Mouse (Mus musculus): ENCODE data around the gene Dll4.

DNA sequence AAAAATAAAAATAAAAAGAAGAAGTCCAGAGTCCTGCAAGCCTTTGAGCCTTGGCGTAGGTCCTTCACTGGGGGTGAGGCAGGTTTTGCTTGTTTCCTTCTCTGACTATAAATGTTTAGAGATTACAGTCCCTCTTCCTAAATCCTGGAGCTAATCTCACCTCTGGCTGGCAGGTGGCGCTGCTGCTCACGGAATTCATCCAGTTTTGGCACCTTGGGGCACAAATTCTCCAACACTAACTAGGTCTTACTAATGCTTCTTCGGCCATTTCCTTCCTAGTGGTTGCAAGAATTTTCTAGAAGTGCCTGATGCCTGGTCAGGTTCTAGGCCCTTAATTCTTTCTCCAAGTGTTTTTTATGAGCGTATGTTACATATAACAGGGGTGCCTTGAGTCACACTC, 27.3 kb upstream of the Dll4 start:
- peak; percentile 83 for TF ChIP-seq CTCF (IDR thresholded peaks at IDR 0.05; ENCODE audit: low read depth)
- TF ChIP-seq EP300 (IDR thresholded peaks at IDR 0.05; ENCODE audit: low read depth), result no peak
